Mouse (Mus musculus) mammary gland, adult 2 months (tissue): ENCODE measurements around the gene Hoxa3. TPM values are rescaled to one million over a fixed set of nuclear protein-coding genes. Genes with fewer than 3 reads are reported as not detected.

ENCODE experiments used
- polyA plus RNA-seq: library from polyadenylated mRNA; depleted of rRNA; stranded (reverse); fragments of >200 nt; gene quantifications from 2 replicates; pipeline ENCODE4 v1.2.3, GENCODE M21; 2012; ENCODE audit warnings: low replicate concordance; rRNA removed

The Hoxa3 gene
- 3.6 and 7.8 TPM in 2 replicates for polyA plus RNA-seq

GRCm38 (mm10) chr6:52213119-52213986 is at the start of gene Hoxa3, which contains the start of gene Gm28308:
Gene Hoxa3, minus strand, starts transcription at chr6:52213336.
Gene Gm28308, minus strand, starts transcription at chr6:52213339.

GRCm38 (mm10) chr6:52260654-52261575 is 47.8 kb upstream of the Hoxa3 start, which contains the start of gene Hoxa13:
Gene Hoxa13, minus strand, starts transcription at chr6:52260880.

GRCm38 (mm10) chr6:52245757-52246142 is 32.6 kb upstream of the Hoxa3 start, which contains the start of gene Hoxa11:
Gene Hoxa11, minus strand, starts transcription at chr6:52245810.

GRCm38 (mm10) chr6:52240389-52241000 is 27.4 kb upstream of the Hoxa3 start, which contains the start of gene Hoxa10:
Gene Hoxa10, minus strand, starts transcription at chr6:52240854.

GRCm38 (mm10) chr6:52230516-52231165 is 17.5 kb upstream of the Hoxa3 start, which contains the start of gene Hoxa9:
Gene Hoxa9, minus strand, starts transcription at chr6:52231089.

GRCm38 (mm10) chr6:52221337-52221992 is 8.3 kb upstream of the Hoxa3 start, which contains the start of gene Hoxa7:
Gene Hoxa7, minus strand, starts transcription at chr6:52221854.

GRCm38 (mm10) chr6:52208072-52208867 is 4.9 kb downstream of the Hoxa3 start, which contains the start of gene Hoxa6:
Gene Hoxa6, minus strand, starts transcription at chr6:52208722.

GRCm38 (mm10) chr6:52204050-52204752 is 8.9 kb downstream of the Hoxa3 start, which contains the start of gene Hoxa5:
Gene Hoxa5, minus strand, starts transcription at chr6:52204587.

GRCm38 (mm10) chr6:52190906-52191810 is 22.0 kb downstream of the Hoxa3 start, which contains the start of gene Hoxa4:
Gene Hoxa4, minus strand, starts transcription at chr6:52191753.

GRCm38 (mm10) chr6:52177061-52177735 is 35.9 kb downstream of the Hoxa3 start, which contains the start of gene 5730596B20Rik:
Gene 5730596B20Rik, plus strand, starts transcription at chr6:52177498.

GRCm38 (mm10) chr6:52164626-52165440 is 48.3 kb downstream of the Hoxa3 start, which contains the start of gene Hoxa2:
Gene Hoxa2, minus strand, starts transcription at chr6:52164831.

GRCm38 (mm10) chr6:52158276-52159051 is 54.7 kb downstream of the Hoxa3 start, which contains the start of gene Hoxa1:
Gene Hoxa1, minus strand, starts transcription at chr6:52158317.

